In the genomic region with DNA sequence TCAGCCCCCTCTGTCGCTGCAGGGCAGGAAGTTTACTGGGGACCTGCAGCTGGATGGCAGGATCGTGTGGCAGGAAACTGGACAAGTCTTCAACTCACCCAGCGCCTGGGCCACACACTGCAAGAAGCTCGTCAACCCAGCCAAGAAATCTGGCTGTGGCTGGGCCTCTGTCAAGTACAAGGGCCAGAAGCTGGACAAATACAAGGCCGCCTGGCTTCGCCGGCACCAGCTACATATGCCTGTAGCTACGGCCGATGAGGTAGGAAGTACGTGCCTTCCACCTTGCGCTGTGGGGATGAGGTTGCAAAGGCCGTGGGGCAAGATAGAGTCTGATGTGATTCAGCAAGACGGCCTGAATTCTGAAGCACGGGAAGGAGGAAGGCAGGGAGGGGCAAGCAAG, we compare ENCODE assay signal across 8 mouse cellular contexts. TPM values are rescaled to one million over a fixed set of nuclear protein-coding genes. Genes with fewer than 3 reads are reported as not detected.
DNase-seq lines count a peak whose midpoint lies in the region; ATAC-seq and TF ChIP-seq lines count a peak whose summit lies in the region.

No protein-coding gene starts in this region.

- H3K27ac ChIP-seq in kidney, postnatal 0 days = peak overlapping the region; percentile 5; the same call in 1 of the 2 replicates
- H3K27ac ChIP-seq in embryonic facial prominence, embryonic 14.5 days (replicated peaks; ENCODE audit: low read depth, low read length) = no peak overlapping the region
- no peak overlapping the region for H3K27ac ChIP-seq in intestine, embryonic 15.5 days

- H3K9ac ChIP-seq in kidney, postnatal 0 days (ENCODE audit: low read depth, low read length) = peak overlapping the region; percentile 69; the same call in 1 of the 2 replicates
- peak overlapping the region; percentile 77 for H3K9ac ChIP-seq in embryonic facial prominence, embryonic 14.5 days (ENCODE audit: low read depth, low read length)
- H3K9ac ChIP-seq in intestine, embryonic 15.5 days = peak overlapping the region; percentile 83

- TF ChIP-seq CTCF in kidney, postnatal 0 days (IDR thresholded peaks at IDR 0.05; ENCODE audit: low read depth) = no peak

- H3K4me3 ChIP-seq in kidney, postnatal 0 days (replicated peaks; ENCODE audit: low read depth, low read length) = 0 out of 2 replicates have a peak overlapping the region, but pooled peaks have one; percentile 72
- H3K4me3 ChIP-seq in embryonic facial prominence, embryonic 14.5 days (ENCODE audit: low read depth, low read length) = peak overlapping the region; percentile 73
- peak overlapping the region; percentile 96 for H3K4me3 ChIP-seq in intestine, embryonic 15.5 days (replicated peaks)

- no peaks in the 10 kb centered on the region for H3K9me3 ChIP-seq in kidney, postnatal 0 days (replicated peaks; ENCODE audit: low read length)
- no peaks in the 10 kb centered on the region for H3K9me3 ChIP-seq in embryonic facial prominence, embryonic 14.5 days (ENCODE audit: control insufficient read depth, low read length)
- no peaks in the 10 kb centered on the region for H3K9me3 ChIP-seq in intestine, embryonic 15.5 days

- peaks cover 15% of the 10 kb centered on the region for H3K4me1 ChIP-seq in kidney, postnatal 0 days (replicated peaks; ENCODE audit: insufficient read depth, low read length)
- H3K4me1 ChIP-seq in embryonic facial prominence, embryonic 14.5 days (ENCODE audit: control insufficient read depth, insufficient read depth, low read length) = peaks cover 14% of the 10 kb centered on the region; the same call in 1 of the 2 replicates
- peaks cover 22% of the 10 kb centered on the region for H3K4me1 ChIP-seq in intestine, embryonic 15.5 days (replicated peaks)

- WGBS in kidney, postnatal 0 days = 61% methylated on average over 14 of the region's 14 CpGs
- 66% methylated on average over 14 of the region's 14 CpGs for WGBS in embryonic facial prominence, embryonic 14.5 days
- 63% methylated on average over 14 of the region's 14 CpGs for WGBS in intestine, embryonic 15.5 days

- H3K36me3 ChIP-seq in kidney, postnatal 0 days (ENCODE audit: insufficient read depth, low read length) = peaks cover 6% of the 10 kb centered on the region; the same call in 1 of the 2 replicates
- peaks cover 31% of the 10 kb centered on the region for H3K36me3 ChIP-seq in embryonic facial prominence, embryonic 14.5 days (ENCODE audit: control insufficient read depth, insufficient read depth, low read length)
- peaks cover 14% of the 10 kb centered on the region for H3K36me3 ChIP-seq in intestine, embryonic 15.5 days

- H3K27me3 ChIP-seq in kidney, postnatal 0 days (ENCODE audit: insufficient read depth, low read length) = no peaks in the 10 kb centered on the region
- no peaks in the 10 kb centered on the region for H3K27me3 ChIP-seq in embryonic facial prominence, embryonic 14.5 days (replicated peaks; ENCODE audit: control insufficient read depth, insufficient read depth, low read length)
- no peaks in the 10 kb centered on the region for H3K27me3 ChIP-seq in intestine, embryonic 15.5 days (replicated peaks)

- no peak for ATAC-seq in kidney, postnatal 0 days (replicated peaks; ENCODE audit: low FRiP score, low read depth)
- no peak for ATAC-seq in embryonic facial prominence, embryonic 14.5 days (ENCODE audit: low read depth)
- ATAC-seq in intestine, embryonic 15.5 days = no peak

- no peak for DNase-seq in kidney, postnatal 0 days (ENCODE audit: low spot score)
- no peak for DNase-seq in kidney, adult 11 months
- no peak for DNase-seq in embryonic facial prominence, embryonic 14.5 days (ENCODE audit: low spot score)
- peak; percentile 28 for DNase-seq in naive thymus-derived CD4-positive, alpha-beta T cell, adult 2 months (ENCODE audit: low read depth)
- no peak for DNase-seq in urinary bladder, postnatal 4 days (ENCODE audit: low spot score in 2 of 2)
- no peak for DNase-seq in embryo, embryonic 9.5 days (ENCODE audit: extremely low spot score)
- no peak for DNase-seq in right cerebral cortex, postnatal 25 days

- H3K4me2 ChIP-seq in kidney, postnatal 0 days (ENCODE audit: low read length) = peak overlapping the region; percentile 99
- H3K4me2 ChIP-seq in embryonic facial prominence, embryonic 14.5 days (ENCODE audit: low read depth, low read length) = peak overlapping the region; percentile 100
- peak overlapping the region; percentile 94 for H3K4me2 ChIP-seq in intestine, embryonic 15.5 days (replicated peaks)

RNA-seq across cellular contexts. Expression of a gene that starts 4.7 kb away (rescaled TPM):
- 75.6 and 83.9 TPM in 2 replicates for polyA plus RNA-seq in kidney, postnatal 0 days (2015; fragmentation: Nextera tagmentation; extraction: Ambion mirVana)
- polyA plus RNA-seq in embryonic facial prominence, embryonic 14.5 days (2014; fragmentation: Nextera tagmentation; extraction: Ambion mirVana) = 81.8 and 107 TPM in 2 replicates
- 86.3 and 95.3 TPM in 2 replicates for polyA plus RNA-seq in intestine, embryonic 15.5 days (2015; fragmentation: Nextera tagmentation; extraction: Ambion mirVana)

RNA-seq across cellular contexts. Expression of a gene that starts 4.9 kb away (rescaled TPM):
- polyA plus RNA-seq in kidney, postnatal 0 days (2015; fragmentation: Nextera tagmentation; extraction: Ambion mirVana) = 21.8 and 22.0 TPM in 2 replicates
- 12.4 and 14.1 TPM in 2 replicates for polyA plus RNA-seq in embryonic facial prominence, embryonic 14.5 days (2014; fragmentation: Nextera tagmentation; extraction: Ambion mirVana)
- 40.3 and 45.8 TPM in 2 replicates for polyA plus RNA-seq in intestine, embryonic 15.5 days (2015; fragmentation: Nextera tagmentation; extraction: Ambion mirVana)

RNA-seq across cellular contexts. Expression of a gene that starts 23.9 kb away (rescaled TPM):
- 6.7 and 7.2 TPM in 2 replicates for polyA plus RNA-seq in kidney, postnatal 0 days (2015; fragmentation: Nextera tagmentation; extraction: Ambion mirVana)
- 13.0 and 19.8 TPM in 2 replicates for polyA plus RNA-seq in embryonic facial prominence, embryonic 14.5 days (2014; fragmentation: Nextera tagmentation; extraction: Ambion mirVana)
- 8.9 and 11.5 TPM in 2 replicates for polyA plus RNA-seq in intestine, embryonic 15.5 days (2015; fragmentation: Nextera tagmentation; extraction: Ambion mirVana)

RNA-seq across cellular contexts. Expression of a gene that starts 26.2 kb away (rescaled TPM):
- polyA plus RNA-seq in kidney, postnatal 0 days (2015; fragmentation: Nextera tagmentation; extraction: Ambion mirVana) = 115 and 129 TPM in 2 replicates
- polyA plus RNA-seq in embryonic facial prominence, embryonic 14.5 days (2014; fragmentation: Nextera tagmentation; extraction: Ambion mirVana) = 156 and 167 TPM in 2 replicates
- 124 TPM in 2 replicates for polyA plus RNA-seq in intestine, embryonic 15.5 days (2015; fragmentation: Nextera tagmentation; extraction: Ambion mirVana)

RNA-seq across cellular contexts. Expression of a gene that starts 30.0 kb away (rescaled TPM):
- polyA plus RNA-seq in kidney, postnatal 0 days (2015; fragmentation: Nextera tagmentation; extraction: Ambion mirVana) = 11.1 and 11.2 TPM in 2 replicates
- 14.2 and 16.5 TPM in 2 replicates for polyA plus RNA-seq in embryonic facial prominence, embryonic 14.5 days (2014; fragmentation: Nextera tagmentation; extraction: Ambion mirVana)
- 21.4 and 22.4 TPM in 2 replicates for polyA plus RNA-seq in intestine, embryonic 15.5 days (2015; fragmentation: Nextera tagmentation; extraction: Ambion mirVana)
